Comparison of ENCODE assay signal across 20 mouse cellular contexts in genomic region chr12:79320895-79321294, GRCm38 (mm10). TPM values are rescaled to one million over a fixed set of nuclear protein-coding genes. Genes with fewer than 3 reads are reported as not detected.
A peak's percentile ranks its signal among the peaks of the same experiment; 100 is the strongest.
DNase-seq lines count a peak whose midpoint lies in the region; ATAC-seq lines count a peak whose summit lies in the region.
"Had no signal": no experiment of that assay in that cellular context is flagged by ENCODE, and none has a peak within 500 bp of the region (broad histone marks: within the 10 kb centered on the region; RNA-seq: fewer than 3 reads in every experiment).

No protein-coding gene starts in this region.

- H3K27ac ChIP-seq in midbrain, embryonic 16.5 days (ENCODE audit: low read length), result no peak overlapping the region
- H3K27ac ChIP-seq: forebrain, embryonic 10.5 days; heart, embryonic 10.5 days; hindbrain, embryonic 13.5 days; kidney, embryonic 15.5 days; left cerebral cortex, adult 2 months; limb, embryonic 12.5 days; midbrain, embryonic 13.5 days had no signal

- no peak overlapping the region for H3K9ac ChIP-seq in midbrain, embryonic 16.5 days (ENCODE audit: low read depth, low read length)
- H3K9ac ChIP-seq: hindbrain, embryonic 13.5 days; kidney, embryonic 15.5 days; limb, embryonic 12.5 days; midbrain, embryonic 13.5 days had no signal

- intact Hi-C loops in left cerebral cortex, postnatal 14 days (cut with DNase I), result no loop called here

- H3K4me1 ChIP-seq in midbrain, embryonic 16.5 days (ENCODE audit: control insufficient read depth, insufficient read depth, low read length), result no peaks in the 10 kb centered on the region
- H3K4me1 ChIP-seq: forebrain, embryonic 10.5 days; heart, embryonic 10.5 days; hindbrain, embryonic 13.5 days; limb, embryonic 12.5 days; midbrain, embryonic 13.5 days had no signal

- peak; percentile 8 to 23 for DNase-seq in left cerebral cortex, postnatal 14 days (ENCODE audit: low spot score in 2 of 2)
- DNase-seq in left cerebral cortex, adult 8-10 months (ENCODE audit: low spot score in 2 of 2), result no peak
- peak; percentile 45 for DNase-seq in B cell, adult 2 months
- DNase-seq in brain, adult 2 months (ENCODE audit: low read depth, low spot score), result peak; percentile 12
- no peak for DNase-seq in retina, embryonic 14.5 days (ENCODE audit: low spot score)
- DNase-seq: adrenal gland, adult 8-10 months; cerebellum, adult 8-10 months; gastrocnemius, postnatal 10 days; heart, postnatal 10 days; thymus, postnatal 25 days had no signal

- H3K9me3 ChIP-seq in midbrain, embryonic 16.5 days (replicated peaks; ENCODE audit: control insufficient read depth, low read length, poor library complexity, severe bottlenecking), result no peaks in the 10 kb centered on the region
- H3K9me3 ChIP-seq: forebrain, embryonic 10.5 days; heart, embryonic 10.5 days; hindbrain, embryonic 13.5 days; kidney, embryonic 15.5 days; limb, embryonic 12.5 days; midbrain, embryonic 13.5 days had no signal

- H3K4me3 ChIP-seq in midbrain, embryonic 16.5 days (ENCODE audit: low read depth, low read length), result no peak overlapping the region
- H3K4me3 ChIP-seq: forebrain, embryonic 10.5 days; heart, embryonic 10.5 days; hindbrain, embryonic 13.5 days; kidney, embryonic 15.5 days; left cerebral cortex, adult 2 months; limb, embryonic 12.5 days; midbrain, embryonic 13.5 days had no signal

- ATAC-seq in neutrophil, adult 5-6 weeks (ENCODE audit: extremely low read depth, insufficient number of reproducible peaks, low FRiP score, poor library complexity, severe bottlenecking), result peak; percentile 94
- ATAC-seq in midbrain, embryonic 16.5 days, result no peak
- ATAC-seq: intestine, embryonic 16.5 days; midbrain, embryonic 13.5 days had no signal

- H3K36me3 ChIP-seq in midbrain, embryonic 16.5 days (ENCODE audit: control insufficient read depth, insufficient read depth, low read length), result no peaks in the 10 kb centered on the region
- H3K36me3 ChIP-seq: forebrain, embryonic 10.5 days; heart, embryonic 10.5 days; hindbrain, embryonic 13.5 days; kidney, embryonic 15.5 days; limb, embryonic 12.5 days; midbrain, embryonic 13.5 days had no signal

- 93% methylated on average over 5 of the region's 5 CpGs for WGBS in midbrain, embryonic 16.5 days

- H3K27me3 ChIP-seq in midbrain, embryonic 16.5 days (ENCODE audit: control insufficient read depth, insufficient read depth, low read depth, low read length), result no peaks in the 10 kb centered on the region
- H3K27me3 ChIP-seq: hindbrain, embryonic 13.5 days; kidney, embryonic 15.5 days; limb, embryonic 12.5 days; midbrain, embryonic 13.5 days had no signal

- no peak overlapping the region for H3K4me2 ChIP-seq in midbrain, embryonic 16.5 days (ENCODE audit: low read length)
- H3K4me2 ChIP-seq: hindbrain, embryonic 13.5 days; kidney, embryonic 15.5 days; limb, embryonic 12.5 days; midbrain, embryonic 13.5 days had no signal

RNA-seq across cellular contexts. Expression of gene Rad51b, which starts 23.8 kb away (rescaled TPM):
- total RNA-seq in left cerebral cortex, postnatal 14 days (2021), result under 1 TPM in 1 of 2 experiments, not detected in 1; 0.17 TPM
- total RNA-seq in left cerebral cortex, adult 8-10 months (2022), result under 1 TPM in 1 of 4 experiments, not detected in 3; 0.39 TPM
- 0.25 and 0.70 TPM in 2 replicates for total RNA-seq in neutrophil, adult 5-6 weeks (2017)
- 1.4 and 1.5 TPM in 2 replicates for polyA plus RNA-seq in midbrain, embryonic 16.5 days (2015; fragmentation: Nextera tagmentation; extraction: Ambion mirVana)

RNA-seq across cellular contexts. Expression of gene Zfyve26, which starts 24.8 kb away (rescaled TPM):
- total RNA-seq in left cerebral cortex, postnatal 14 days (2021), result 10 to 100 TPM; 23.3 to 27.6 TPM
- total RNA-seq in left cerebral cortex, adult 8-10 months (2022), result 10 to 100 TPM; 28.0 to 34.1 (median 30.7) TPM
- total RNA-seq in neutrophil, adult 5-6 weeks (2017), result 64.7 and 76.7 TPM in 2 replicates
- polyA plus RNA-seq in midbrain, embryonic 16.5 days (2015; fragmentation: Nextera tagmentation; extraction: Ambion mirVana), result 7.0 and 7.9 TPM in 2 replicates

Comparison
In these comparisons a context has a peak if more than half of its experiments do, and no peak if none do; other contexts are left out.
1. DNase-seq: peak in left cerebral cortex, postnatal 14 days (2 of 2), B cell, adult 2 months (2 of 2) and brain, adult 2 months (single experiment); none in left cerebral cortex, adult 8-10 months (0 of 2) and retina, embryonic 14.5 days (single experiment).